ENCODE assay signal across 12 mouse cellular contexts in genomic region chr11:11853731-11854461, GRCm38 (mm10). TPM values are rescaled to one million over a fixed set of nuclear protein-coding genes. Genes with fewer than 3 reads are reported as not detected.
DNase-seq lines count a peak whose midpoint lies in the region; ATAC-seq and TF ChIP-seq lines count a peak whose summit lies in the region.
"Had no signal": no experiment of that assay in that cellular context is flagged by ENCODE, and none has a peak within 500 bp of the region (broad histone marks: within the 10 kb centered on the region; RNA-seq: fewer than 3 reads in every experiment).

No protein-coding gene starts in this region.

- ATAC-seq in heart, embryonic 12.5 days (ENCODE audit: insufficient number of reproducible peaks, low FRiP score), result no peak
- peak; percentile 61 for ATAC-seq in lung, embryonic 14.5 days (ENCODE audit: insufficient read depth)
- peak; percentile 69 for ATAC-seq in embryonic facial prominence, embryonic 14.5 days (ENCODE audit: low read depth)
- ATAC-seq in stomach, embryonic 15.5 days (ENCODE audit: insufficient read depth, low FRiP score, low read depth), result peak; percentile 80

- no peak overlapping the region for H3K4me2 ChIP-seq in heart, embryonic 12.5 days
- H3K4me2 ChIP-seq in lung, embryonic 14.5 days, result no peak overlapping the region
- no peak overlapping the region for H3K4me2 ChIP-seq in embryonic facial prominence, embryonic 14.5 days (ENCODE audit: low read depth, low read length)
- H3K4me2 ChIP-seq in stomach, embryonic 15.5 days, result no peak overlapping the region

- peak overlapping the region; percentile 57; the same call in 1 of the 2 replicates for H3K27ac ChIP-seq in heart, embryonic 12.5 days (ENCODE audit: poor library complexity, severe bottlenecking)
- H3K27ac ChIP-seq in lung, embryonic 14.5 days (ENCODE audit: low read depth), result peak overlapping the region; percentile 85
- H3K27ac ChIP-seq in embryonic facial prominence, embryonic 14.5 days (replicated peaks; ENCODE audit: low read depth, low read length), result peak overlapping the region; percentile 87
- peak overlapping the region; percentile 82 for H3K27ac ChIP-seq in stomach, embryonic 15.5 days
- H3K27ac ChIP-seq: macrophage had no signal

- TF ChIP-seq CTCF in lung, embryonic 14.5 days (IDR thresholded peaks at IDR 0.05; ENCODE audit: low read depth), result no peak

- 0 out of 2 replicates have a peak, but pooled peaks cover 3% of the 10 kb centered on the region for H3K9me3 ChIP-seq in heart, embryonic 12.5 days (replicated peaks)
- no peaks in the 10 kb centered on the region for H3K9me3 ChIP-seq in lung, embryonic 14.5 days (ENCODE audit: low read depth, low read length)
- H3K9me3 ChIP-seq in embryonic facial prominence, embryonic 14.5 days (ENCODE audit: control insufficient read depth, low read length), result peaks cover 4% of the 10 kb centered on the region; the same call in 1 of the 2 replicates
- no peaks in the 10 kb centered on the region for H3K9me3 ChIP-seq in stomach, embryonic 15.5 days

- intact Hi-C loops in heart, postnatal 14 days (cut with DNase I), result no loop called here

- no peak overlapping the region for H3K9ac ChIP-seq in heart, embryonic 12.5 days
- no peak overlapping the region for H3K9ac ChIP-seq in lung, embryonic 14.5 days
- H3K9ac ChIP-seq in embryonic facial prominence, embryonic 14.5 days (ENCODE audit: low read depth, low read length), result no peak overlapping the region
- H3K9ac ChIP-seq in stomach, embryonic 15.5 days, result no peak overlapping the region

- DNase-seq in heart, postnatal 14 days, result no peak
- peak; percentile 64 for DNase-seq in lung, embryonic 14.5 days
- no peak for DNase-seq in lung, postnatal 36 days
- DNase-seq in embryonic facial prominence, embryonic 14.5 days (ENCODE audit: low spot score), result peak; percentile 92
- no peak for DNase-seq in right cerebral cortex, postnatal 14 days
- no peak for DNase-seq in spleen, adult 12 weeks (ENCODE audit: low spot score)
- DNase-seq: cerebellum, postnatal 10 days; gastrocnemius, postnatal 10 days; thymus, postnatal 25 days had no signal

- H3K27me3 ChIP-seq in heart, embryonic 12.5 days (replicated peaks), result no peaks in the 10 kb centered on the region
- no peaks in the 10 kb centered on the region for H3K27me3 ChIP-seq in lung, embryonic 14.5 days (ENCODE audit: insufficient read depth, low read length)
- H3K27me3 ChIP-seq in embryonic facial prominence, embryonic 14.5 days (replicated peaks; ENCODE audit: control insufficient read depth, insufficient read depth, low read length), result no peaks in the 10 kb centered on the region
- no peaks in the 10 kb centered on the region for H3K27me3 ChIP-seq in stomach, embryonic 15.5 days (replicated peaks)

- WGBS in heart, embryonic 12.5 days, result 56% methylated on average over 4 of the region's 4 CpGs
- WGBS in lung, embryonic 14.5 days, result 32% methylated on average over 4 of the region's 4 CpGs
- 38% methylated on average over 4 of the region's 4 CpGs for WGBS in embryonic facial prominence, embryonic 14.5 days
- 21% methylated on average over 4 of the region's 4 CpGs for WGBS in stomach, embryonic 15.5 days

- H3K4me1 ChIP-seq in heart, embryonic 12.5 days (replicated peaks), result peaks cover 33% of the 10 kb centered on the region
- H3K4me1 ChIP-seq in lung, embryonic 14.5 days (ENCODE audit: insufficient read depth), result peaks cover 33% of the 10 kb centered on the region
- H3K4me1 ChIP-seq in embryonic facial prominence, embryonic 14.5 days (ENCODE audit: control insufficient read depth, insufficient read depth, low read length), result peaks cover 41% of the 10 kb centered on the region
- H3K4me1 ChIP-seq in stomach, embryonic 15.5 days, result peaks cover 12% of the 10 kb centered on the region

- peaks cover 3% of the 10 kb centered on the region; the same call in 1 of the 2 replicates for H3K36me3 ChIP-seq in heart, embryonic 12.5 days
- no peaks in the 10 kb centered on the region for H3K36me3 ChIP-seq in lung, embryonic 14.5 days (ENCODE audit: insufficient read depth)
- H3K36me3 ChIP-seq in embryonic facial prominence, embryonic 14.5 days (ENCODE audit: control insufficient read depth, insufficient read depth, low read length), result no peaks in the 10 kb centered on the region
- no peaks in the 10 kb centered on the region for H3K36me3 ChIP-seq in stomach, embryonic 15.5 days

- H3K4me3 ChIP-seq in heart, embryonic 12.5 days, result no peak overlapping the region
- no peak overlapping the region for H3K4me3 ChIP-seq in lung, embryonic 14.5 days (ENCODE audit: low read depth, low read length)
- H3K4me3 ChIP-seq in embryonic facial prominence, embryonic 14.5 days (ENCODE audit: low read depth, low read length), result no peak overlapping the region
- H3K4me3 ChIP-seq in stomach, embryonic 15.5 days (replicated peaks), result no peak overlapping the region

RNA-seq across cellular contexts. Expression of gene Ddc, which starts 44.0 kb away (rescaled TPM):
- 51.8 and 55.2 TPM in 2 replicates for polyA plus RNA-seq in heart, embryonic 12.5 days (2016; fragmentation: Nextera tagmentation; extraction: Ambion mirVana)
- total RNA-seq in heart, postnatal 14 days (2021), result 1 to 10 TPM; 3.1 to 5.8 TPM
- polyA plus RNA-seq in lung, embryonic 14.5 days (2014; fragmentation: Nextera tagmentation; extraction: Ambion mirVana), result 13.1 and 13.4 TPM in 2 replicates
- polyA plus RNA-seq in embryonic facial prominence, embryonic 14.5 days (2014; fragmentation: Nextera tagmentation; extraction: Ambion mirVana), result 32.5 and 48.4 TPM in 2 replicates
- 48.5 and 57.0 TPM in 2 replicates for polyA plus RNA-seq in stomach, embryonic 15.5 days (2015; fragmentation: Nextera tagmentation; extraction: Ambion mirVana)
- polyA plus RNA-seq: macrophage had no signal

RNA-seq across cellular contexts. Expression of gene Fignl1, which starts 45.1 kb away (rescaled TPM):
- polyA plus RNA-seq in heart, embryonic 12.5 days (2016; fragmentation: Nextera tagmentation; extraction: Ambion mirVana), result 76.7 and 77.8 TPM in 2 replicates
- 1 to 10 TPM; 1.0 to 2.3 TPM for total RNA-seq in heart, postnatal 14 days (2021)
- 97.5 and 102 TPM in 2 replicates for polyA plus RNA-seq in lung, embryonic 14.5 days (2014; fragmentation: Nextera tagmentation; extraction: Ambion mirVana)
- polyA plus RNA-seq in embryonic facial prominence, embryonic 14.5 days (2014; fragmentation: Nextera tagmentation; extraction: Ambion mirVana), result 45.5 and 55.6 TPM in 2 replicates
- 54.1 and 54.4 TPM in 2 replicates for polyA plus RNA-seq in stomach, embryonic 15.5 days (2015; fragmentation: Nextera tagmentation; extraction: Ambion mirVana)

Comparison
In these comparisons a context has a peak if more than half of its experiments do, and no peak if none do; other contexts are left out.
1. DNase-seq: peak in lung, embryonic 14.5 days (single experiment) and embryonic facial prominence, embryonic 14.5 days (single experiment); none in heart, postnatal 14 days (0 of 2), lung, postnatal 36 days (single experiment), right cerebral cortex, postnatal 14 days (single experiment) and spleen, adult 12 weeks (single experiment).
2. Peak in every context shown above with its lines, with median percentiles within 50 percentile points of each other: H3K27ac ChIP-seq.